Mouse (Mus musculus): ENCODE results near the gene Hbb-bt.
"Not testable (repeated sequence)": the region's sequence is repeated elsewhere in the genome, so short reads cannot be mapped to it uniquely, and the experiment has no call there.

The Hbb-bt gene

GRCm38 (mm10) chr7:103808971-103809800, 4.6 kb downstream of the Hbb-bt start:
- DNase-seq (ENCODE audit: low spot score): no peak

GRCm38 (mm10) chr7:103808120-103808519, 5.7 kb downstream of the Hbb-bt start:
- DNase-seq (ENCODE audit: low spot score): not testable (repeated sequence)

GRCm38 (mm10) chr7:103806856-103807255, 6.9 kb downstream of the Hbb-bt start:
- no peak for DNase-seq (ENCODE audit: low spot score)

GRCm38 (mm10) chr7:103792669-103793388, 21.0 kb downstream of the Hbb-bt start:
- DNase-seq (ENCODE audit: low spot score): no peak

GRCm38 (mm10) chr7:103791721-103792120, 22.1 kb downstream of the Hbb-bt start, which contains the start of gene Olfr67:
Gene Olfr67, minus strand, starts transcription at chr7:103791821.
- no peak for DNase-seq (ENCODE audit: low spot score)

- no peak for DNase-seq (ENCODE audit: low spot score)
These were observed 34.2 kb downstream of the Hbb-bt start, which contains the start of gene Olfr68 for GRCm38 (mm10) chr7:103779598-103779997. Gene Olfr68, minus strand, starts transcription at chr7:103779698.

GRCm38 (mm10) chr7:103777652-103778051, 36.1 kb downstream of the Hbb-bt start:
- DNase-seq (ENCODE audit: low spot score): not testable (repeated sequence)

- DNase-seq (ENCODE audit: low spot score): no peak
These were observed 42.3 kb downstream of the Hbb-bt start, which contains the start of gene Olfr69 for GRCm38 (mm10) chr7:103771494-103771893. Gene Olfr69, minus strand, starts transcription at chr7:103771594.

- not testable (repeated sequence) for DNase-seq (ENCODE audit: low spot score)
These were observed 46.1 kb downstream of the Hbb-bt start for GRCm38 (mm10) chr7:103767687-103768086.
